Mouse (Mus musculus) brain, embryonic 14.5 days (tissue): ENCODE results near the gene Os9.

Experiments
- CTCF ChIP-seq: fragments of 200-500 bp; IDR thresholded peaks from 2 replicates; pipeline ENCODE4 v1.5.1; 2012; ENCODE audit warnings: inconsistent platforms, mild to moderate bottlenecking, moderate library complexity, borderline replicate concordance; ENCODE audit not compliant: insufficient read depth, insufficient read length; ENCODE audit errors: extremely low read depth
- POLR2A ChIP-seq: fragments of 200-500 bp; IDR thresholded peaks from 2 replicates; pipeline ENCODE4 v1.6.1; 2012; ENCODE audit warnings: mild to moderate bottlenecking, inconsistent platforms, borderline replicate concordance; ENCODE audit not compliant: poor library complexity, insufficient read depth, insufficient read length, severe bottlenecking; ENCODE audit errors: extremely low read depth

GRCm38 (mm10) chr10:127164190-127164589 is 43.3 kb upstream of the Os9 start:
- no peak for TF ChIP-seq CTCF
- no peak for TF ChIP-seq POLR2A
